Mouse (Mus musculus) cerebellum, adult 8-10 months (tissue): ENCODE data around the gene Olfr315.
"Not testable (repeated sequence)": the region's sequence is repeated elsewhere in the genome, so short reads cannot be mapped to it uniquely, and the experiment has no call there.

Source experiments
- DNase-seq: peaks from one replicate; pipeline ENCODE4 v3.0.0; 2022

Olfr315 gene

GRCm38 (mm10) chr11:58772888-58773287, at the start of gene Olfr315:
Gene Olfr315 (plus strand): TSS chr11:58773188.
- no peak for DNase-seq

GRCm38 (mm10) chr11:58723914-58724313, 49.1 kb upstream of the Olfr315 start, which contains the start of gene Olfr318:
Gene Olfr318 (minus strand): TSS chr11:58724014.
- no peak for DNase-seq

GRCm38 (mm10) chr11:58727896-58728650, 44.9 kb upstream of the Olfr315 start:
- not testable (repeated sequence) for DNase-seq

GRCm38 (mm10) chr11:58733372-58733771, 39.6 kb upstream of the Olfr315 start:
- DNase-seq: no peak

- DNase-seq: no peak
Measured at GRCm38 (mm10) chr11:58738792-58739262, 34.2 kb upstream of the Olfr315 start, which contains the start of gene Olfr317. Gene Olfr317 (minus strand): TSS chr11:58739212.

- not testable (repeated sequence) for DNase-seq
Measured at GRCm38 (mm10) chr11:58751096-58751495, 21.9 kb upstream of the Olfr315 start.

- no peak for DNase-seq
Measured at GRCm38 (mm10) chr11:58752434-58752833, 20.6 kb upstream of the Olfr315 start, which contains the start of gene Olfr316. Gene Olfr316 (plus strand): TSS chr11:58752734.

GRCm38 (mm10) chr11:58782480-58783089, 9.6 kb downstream of the Olfr315 start, which contains the start of gene Olfr314:
Gene Olfr314 (plus strand): TSS chr11:58782952.
- no peak for DNase-seq

- DNase-seq: no peak
Measured at GRCm38 (mm10) chr11:58784182-58784581, 11.2 kb downstream of the Olfr315 start.

GRCm38 (mm10) chr11:58787651-58788050, 14.7 kb downstream of the Olfr315 start:
- no peak for DNase-seq

- DNase-seq: no peak
Measured at GRCm38 (mm10) chr11:58788346-58788745, 15.4 kb downstream of the Olfr315 start.

GRCm38 (mm10) chr11:58789532-58789931, 16.5 kb downstream of the Olfr315 start:
- DNase-seq: no peak

GRCm38 (mm10) chr11:58790053-58790452, 17.1 kb downstream of the Olfr315 start:
- DNase-seq: no peak

GRCm38 (mm10) chr11:58790646-58791045, 17.7 kb downstream of the Olfr315 start:
- no peak for DNase-seq

- DNase-seq: no peak
Measured at GRCm38 (mm10) chr11:58795856-58796255, 22.9 kb downstream of the Olfr315 start.

GRCm38 (mm10) chr11:58796850-58797249, 23.9 kb downstream of the Olfr315 start:
- no peak for DNase-seq

GRCm38 (mm10) chr11:58799747-58800146, 26.8 kb downstream of the Olfr315 start:
- no peak for DNase-seq

- DNase-seq: peak; percentile 1
Measured at GRCm38 (mm10) chr11:58801558-58802228, 28.7 kb downstream of the Olfr315 start, which contains the start of gene Fam183b. Gene Fam183b (minus strand): TSS chr11:58801960.

- DNase-seq: no peak
Measured at GRCm38 (mm10) chr11:58803871-58804270, 30.9 kb downstream of the Olfr315 start.

GRCm38 (mm10) chr11:58804393-58804792, 31.4 kb downstream of the Olfr315 start:
- no peak for DNase-seq

- no peak for DNase-seq
Measured at GRCm38 (mm10) chr11:58812001-58812400, 39.0 kb downstream of the Olfr315 start.

- DNase-seq: not testable (repeated sequence)
Measured at GRCm38 (mm10) chr11:58814700-58815099, 41.7 kb downstream of the Olfr315 start, which contains the start of gene Olfr313. Gene Olfr313 (plus strand): TSS chr11:58815000.

GRCm38 (mm10) chr11:58815676-58816075, 42.7 kb downstream of the Olfr315 start:
- no peak for DNase-seq
